Mouse (Mus musculus): ENCODE measurements around the gene Gm45140. TPM values are rescaled to one million over a fixed set of nuclear protein-coding genes. Genes with fewer than 3 reads are reported as not detected.

Gene Gm45140
- total and polyA plus RNA-seq, 3 experiments, result 4.3 to 25.7 (median 13.0) TPM

DNA sequence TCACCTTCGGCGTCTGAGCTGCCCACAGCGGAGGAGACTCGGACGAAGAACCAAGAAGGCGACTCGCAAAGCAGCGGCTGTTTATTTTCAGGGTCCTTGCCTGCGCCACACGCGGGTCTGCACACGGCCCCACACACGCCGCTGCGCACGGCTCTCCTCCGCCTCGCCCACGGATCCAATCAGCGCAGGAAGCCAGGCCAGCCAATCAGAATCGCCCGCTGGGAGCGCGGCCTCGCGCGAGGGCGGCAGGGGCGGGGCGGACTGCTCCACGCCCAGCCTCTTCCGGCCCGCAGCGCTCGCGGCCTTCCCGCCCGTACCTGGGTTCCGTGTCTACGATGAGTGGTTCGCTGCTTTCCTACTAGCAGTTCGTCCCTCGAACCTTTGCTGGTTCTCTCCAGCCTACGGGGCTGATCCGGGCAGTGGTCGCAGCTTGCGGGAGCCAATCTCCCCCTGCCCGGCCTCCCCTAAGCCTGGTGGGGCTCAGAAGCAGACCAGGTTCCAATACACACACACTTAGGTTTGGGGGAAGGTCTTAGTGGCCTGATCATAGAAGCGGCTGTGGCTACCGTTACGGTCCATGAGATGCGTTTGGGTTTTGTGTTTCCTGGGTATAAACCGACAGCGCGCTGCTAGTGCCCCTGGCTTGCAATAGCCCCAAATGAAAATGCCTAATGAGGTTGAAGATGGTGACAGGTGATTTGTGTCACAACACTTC, 15.5 kb upstream of the Gm45140 start, which contains the start of gene Cnbp:
Cnbp (minus strand) TSS at position 207 of the 715 bp plus-strand sequence.
- Histone ChIP-seq H3K9ac (ENCODE audit: insufficient read depth, low read depth) (peak within 1 kb of the TSS; percentile 95), H3K27me3 (replicated peaks) (no peaks in the 10 kb centered on the region), H3K27ac (ENCODE audit: insufficient read depth, low read depth) (peak within 1 kb of the TSS; percentile 91), H3K4me2 (ENCODE audit: insufficient read depth, low read depth, poor library complexity, severe bottlenecking) (peak within 1 kb of the TSS; percentile 68), H3K36me3 (replicated peaks in 1 of 2; ENCODE audit: control insufficient read depth in 1 of 2, insufficient read depth in 1 of 2, low read length in 1 of 2) (peaks cover 14 to 30% of the 10 kb centered on the region in 2 experiments), H3K4me3 (replicated peaks in 1 of 3; ENCODE audit: low read depth in 2 of 3, low read length in 2 of 3, poor library complexity in 1 of 3) (peak within 1 kb of the TSS; percentile 82 to 96 (median 95)), H3K79me2 (replicated peaks; ENCODE audit: control insufficient read depth, extremely low read depth, insufficient read depth, poor library complexity, severe bottlenecking) (peaks cover 41% of the 10 kb centered on the region), H3K4me1 (ENCODE audit: control insufficient read depth in 1 of 2, insufficient read depth in 2 of 2) (peaks cover 3 to 44% of the 10 kb centered on the region in 2 experiments), H3K9me3 (replicated peaks; ENCODE audit: low read length) (no peaks in the 10 kb centered on the region)
- TF ChIP-seq POLR2A (IDR thresholded peaks at IDR 0.05; ENCODE audit: low read depth, low read length) (peak; percentile 94), CHD1 (IDR thresholded peaks at IDR 0.05; ENCODE audit: low read depth, low read length) (no peak)
- DNase-seq (ENCODE audit: extremely low read depth), result peak; percentile 95
- in situ Hi-C loops (cut with MboI; ENCODE audit: low pct_ligation_motif_present, low pct_unique_long_range_greater_than_20kb, low sequenced_read_pairs), result no loop called here
- dilution Hi-C loops (cut with MboI; ENCODE audit: extremely low pct_ligation_motif_present, extremely low pct_unique_long_range_greater_than_20kb, low sequenced_read_pairs), result no loop called here

- Histone ChIP-seq H3K79me2 (replicated peaks; ENCODE audit: control insufficient read depth, extremely low read depth, insufficient read depth, poor library complexity, severe bottlenecking) (peaks cover 48% of the 10 kb centered on the region), H3K4me3 (replicated peaks in 1 of 3; ENCODE audit: low read depth in 2 of 3, low read length in 2 of 3, poor library complexity in 1 of 3) (peak overlapping the region; percentile 82 to 96 (median 95)), H3K4me2 (ENCODE audit: insufficient read depth, low read depth, poor library complexity, severe bottlenecking) (peak overlapping the region; percentile 68), H3K4me1 (ENCODE audit: control insufficient read depth in 1 of 2, insufficient read depth in 2 of 2) (peaks cover 3 to 51% of the 10 kb centered on the region in 2 experiments), H3K9ac (ENCODE audit: insufficient read depth, low read depth) (peak overlapping the region; percentile 95), H3K27ac (ENCODE audit: insufficient read depth, low read depth) (peak overlapping the region; percentile 91), H3K27me3 (replicated peaks) (no peaks in the 10 kb centered on the region), H3K36me3 (replicated peaks in 1 of 2; ENCODE audit: control insufficient read depth in 1 of 2, insufficient read depth in 1 of 2, low read length in 1 of 2) (peaks cover 17 to 37% of the 10 kb centered on the region in 2 experiments), H3K9me3 (replicated peaks; ENCODE audit: low read length) (no peaks in the 10 kb centered on the region)
- dilution Hi-C loops (cut with MboI; ENCODE audit: extremely low pct_ligation_motif_present, extremely low pct_unique_long_range_greater_than_20kb, low sequenced_read_pairs), result no loop called here
- TF ChIP-seq HCFC1 (IDR thresholded peaks at IDR 0.05; ENCODE audit: low read depth, low read length) (no peak), ETS1 (conservative IDR thresholded peaks at IDR 0.05; ENCODE audit: low read depth, low read length) (no peak), USF1 (IDR thresholded peaks at IDR 0.05; ENCODE audit: low read depth, low read length) (no peak), TBP (conservative IDR thresholded peaks at IDR 0.05; ENCODE audit: low read depth, low read length) (0 out of 2 replicates have a peak, but pooled peaks have one; percentile 4), SMC3 (IDR thresholded peaks at IDR 0.05; ENCODE audit: low read depth, low read length) (no peak), PAX5 (IDR thresholded peaks at IDR 0.05; ENCODE audit: low read length) (no peak), POLR2A (IDR thresholded peaks at IDR 0.05; ENCODE audit: low read depth, low read length) (no peak), MAX (IDR thresholded peaks at IDR 0.05; ENCODE audit: low read length) (no peak)
- no peak for DNase-seq (ENCODE audit: extremely low read depth)
- in situ Hi-C loops (cut with MboI; ENCODE audit: low pct_ligation_motif_present, low pct_unique_long_range_greater_than_20kb, low sequenced_read_pairs), result no loop called here
Observed at GRCm38 (mm10) chr6:87850155-87850899, 14.7 kb upstream of the Gm45140 start.

DNA sequence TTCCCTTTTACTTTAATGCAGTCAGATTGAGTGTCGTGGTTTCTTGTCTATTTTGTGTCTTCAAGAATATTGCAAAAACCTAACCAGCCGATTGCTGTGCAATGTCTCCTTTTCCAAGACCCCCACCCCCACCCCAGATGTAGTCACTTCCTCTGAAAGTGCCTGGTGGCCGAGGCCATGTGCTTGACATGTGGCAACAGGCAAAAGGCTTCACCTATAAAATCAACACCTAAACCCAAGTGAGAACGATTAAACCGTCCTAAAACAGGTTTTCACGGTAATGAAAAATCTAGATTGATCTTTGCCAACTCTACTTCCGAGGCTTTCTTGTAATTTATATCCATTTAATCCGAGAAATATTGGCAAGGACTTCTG, 14.2 kb upstream of the Gm45140 start:
- dilution Hi-C loops (cut with MboI; ENCODE audit: extremely low pct_ligation_motif_present, extremely low pct_unique_long_range_greater_than_20kb, low sequenced_read_pairs), result no loop called here
- peak; percentile 87 for DNase-seq (ENCODE audit: extremely low read depth)

More for the DNA sequence above, 14.2 kb upstream of the Gm45140 start:
- peaks cover 23 to 42% of the 10 kb centered on the region in 2 experiments for H3K36me3 ChIP-seq (replicated peaks in 1 of 2; ENCODE audit: control insufficient read depth in 1 of 2, insufficient read depth in 1 of 2, low read length in 1 of 2)
- H3K27ac ChIP-seq (ENCODE audit: insufficient read depth, low read depth), result no peak overlapping the region
- TF ChIP-seq JUN (IDR thresholded peaks at IDR 0.05; ENCODE audit: insufficient read depth, low read depth, low read length), result no peak
- peak; percentile 40; the same call in 1 of the 2 replicates for TF ChIP-seq TBP (conservative IDR thresholded peaks at IDR 0.05; ENCODE audit: low read depth, low read length)
- TF ChIP-seq POLR2A (IDR thresholded peaks at IDR 0.05; ENCODE audit: low read depth, low read length), result peak; percentile 57; the same call in 1 of the 2 replicates
- H3K27me3 ChIP-seq (replicated peaks), result no peaks in the 10 kb centered on the region
- H3K4me2 ChIP-seq (ENCODE audit: insufficient read depth, low read depth, poor library complexity, severe bottlenecking), result peak overlapping the region; percentile 68
- H3K9ac ChIP-seq (ENCODE audit: insufficient read depth, low read depth), result peak overlapping the region; percentile 95
- H3K4me1 ChIP-seq (ENCODE audit: control insufficient read depth in 1 of 2, insufficient read depth in 2 of 2), result peaks cover 6 to 57% of the 10 kb centered on the region in 2 experiments
- no peaks in the 10 kb centered on the region for H3K9me3 ChIP-seq (replicated peaks; ENCODE audit: low read length)
- in situ Hi-C loops (cut with MboI; ENCODE audit: low pct_ligation_motif_present, low pct_unique_long_range_greater_than_20kb, low sequenced_read_pairs), result no loop called here
- H3K79me2 ChIP-seq (replicated peaks; ENCODE audit: control insufficient read depth, extremely low read depth, insufficient read depth, poor library complexity, severe bottlenecking), result peaks cover 53% of the 10 kb centered on the region
- peak overlapping the region; percentile 82 to 96 (median 95) for H3K4me3 ChIP-seq (replicated peaks in 1 of 3; ENCODE audit: low read depth in 2 of 3, low read length in 2 of 3, poor library complexity in 1 of 3)

Measured in CH12.LX (cell line).